Mouse (Mus musculus): ENCODE data around the gene Spata31d1d.

DNA sequence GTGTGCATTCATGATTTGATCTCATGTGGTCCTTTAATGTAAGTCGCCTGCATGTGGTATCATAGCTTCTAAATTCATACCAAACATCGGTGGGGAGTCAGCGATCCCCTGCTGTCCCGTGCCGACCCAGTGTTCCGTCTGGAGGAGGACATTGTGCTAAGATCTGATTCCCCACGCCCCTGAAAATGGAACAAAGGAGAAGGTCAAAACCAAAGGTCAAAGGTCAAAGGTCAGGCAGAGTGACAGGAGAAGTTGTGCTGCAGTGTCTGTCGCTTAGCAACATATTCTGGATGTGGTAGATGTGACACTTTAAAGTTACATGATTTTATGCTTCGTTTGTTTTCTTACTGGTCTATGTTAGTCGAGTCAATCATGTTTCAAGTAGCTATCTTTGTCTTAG lies 40.1 kb downstream of the Spata31d1d start:
- TF ChIP-seq EP300 (optimal IDR thresholded peaks at IDR 0.05) (no peak), CTCF (IDR thresholded peaks at IDR 0.05; ENCODE audit: low read depth) (no peak)
